18 mouse cellular contexts compared by ENCODE assay signal in the genomic region with DNA sequence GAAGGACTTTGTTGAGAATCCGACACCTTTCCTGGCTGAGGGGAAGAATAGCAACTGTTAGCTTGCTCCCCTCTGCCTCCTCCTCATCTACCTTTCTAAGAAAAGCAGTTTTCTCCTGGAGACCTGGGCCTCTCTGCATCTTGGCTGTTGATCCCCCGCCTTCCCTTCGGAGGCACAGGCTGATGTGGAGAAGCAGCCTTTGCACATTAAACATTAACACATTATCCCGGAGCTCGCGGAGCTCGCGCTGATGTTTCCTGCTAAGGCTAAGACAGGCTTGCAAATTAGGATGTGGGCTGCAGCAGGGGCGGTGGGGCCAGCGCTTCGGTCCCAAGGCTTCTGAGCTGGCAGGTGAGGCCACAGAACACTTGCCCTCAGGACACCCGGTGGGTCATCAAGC.
DNase-seq lines count a peak whose midpoint lies in the region; ATAC-seq and TF ChIP-seq lines count a peak whose summit lies in the region.
"Had no signal": no experiment of that assay in that cellular context is flagged by ENCODE, and none has a peak within 500 bp of the region (broad histone marks: within the 10 kb centered on the region; RNA-seq: fewer than 3 reads in every experiment).

No protein-coding gene starts in this region.

- H3K27ac ChIP-seq in left cerebral cortex, adult 2 months: peak overlapping the region; percentile 36
- no peak overlapping the region for H3K27ac ChIP-seq in kidney, adult 2 months (ENCODE audit: insufficient read depth, low read depth, low read length)
- 0 out of 2 replicates have a peak overlapping the region, but pooled peaks have one; percentile 12 for H3K27ac ChIP-seq in midbrain, embryonic 13.5 days
- H3K27ac ChIP-seq: embryonic facial prominence, embryonic 15.5 days; forebrain, embryonic 13.5 days; gastrocnemius, adult 2 months; hindbrain, embryonic 14.5 days; midbrain, embryonic 12.5 days had no signal

- H3K4me2 ChIP-seq in midbrain, embryonic 13.5 days (replicated peaks): no peak overlapping the region
- H3K4me2 ChIP-seq: embryonic facial prominence, embryonic 15.5 days; forebrain, embryonic 13.5 days; hindbrain, embryonic 14.5 days; liver, embryonic 11.5 days; midbrain, embryonic 12.5 days had no signal

- TF ChIP-seq POLR2A in kidney, adult 2 months (IDR thresholded peaks at IDR 0.05; ENCODE audit: low read depth, low read length): no peak

- intact Hi-C loops in left cerebral cortex, adult 2 months (cut with DNase I): no loop called here

- no peaks in the 10 kb centered on the region for H3K27me3 ChIP-seq in kidney, adult 2 months (replicated peaks; ENCODE audit: control insufficient read depth, insufficient read depth, low read length)
- no peaks in the 10 kb centered on the region for H3K27me3 ChIP-seq in midbrain, embryonic 13.5 days
- H3K27me3 ChIP-seq: embryonic facial prominence, embryonic 15.5 days; forebrain, embryonic 13.5 days had no signal

- H3K36me3 ChIP-seq in kidney, adult 2 months (ENCODE audit: control insufficient read depth, insufficient read depth, low read length): no peaks in the 10 kb centered on the region
- no peaks in the 10 kb centered on the region for H3K36me3 ChIP-seq in midbrain, embryonic 13.5 days
- H3K36me3 ChIP-seq: embryonic facial prominence, embryonic 15.5 days; midbrain, embryonic 12.5 days had no signal

- peak in 1 of 2 experiments; percentile 35 for DNase-seq in left cerebral cortex, adult 2 months (ENCODE audit: extremely low spot score in 1 of 2, low spot score in 2 of 2)
- no peak for DNase-seq in left cerebral cortex, adult 11 months (ENCODE audit: low spot score)
- peak; percentile 71 for DNase-seq in brain, adult 2 months (ENCODE audit: low read depth, low spot score)
- DNase-seq in kidney, adult 2 months: peak; percentile 52
- no peak for DNase-seq in embryo, embryonic 10.5 days (ENCODE audit: low spot score)
- DNase-seq in cerebellum, postnatal 25 days: no peak
- DNase-seq: adrenal gland, adult 8-10 months; cerebellum, adult 2 months; gastrocnemius, adult 2 months; heart, adult 11 months; lung, postnatal 10 days had no signal

- TF ChIP-seq CTCF in left cerebral cortex, adult 2 months (IDR thresholded peaks at IDR 0.05): no peak
- no peak for TF ChIP-seq CTCF in kidney, adult 2 months (conservative IDR thresholded peaks at IDR 0.05; ENCODE audit: insufficient read depth, insufficient read length, low read depth, low read length)

- no peaks in the 10 kb centered on the region for H3K9me3 ChIP-seq in midbrain, embryonic 13.5 days
- H3K9me3 ChIP-seq: embryonic facial prominence, embryonic 15.5 days; forebrain, embryonic 13.5 days; midbrain, embryonic 12.5 days had no signal

- no peak for ATAC-seq in midbrain, embryonic 13.5 days
- ATAC-seq: CD4-positive, CD25-positive, alpha-beta regulatory T cell, adult 4 months; forebrain, embryonic 13.5 days had no signal

- no peak overlapping the region for H3K4me3 ChIP-seq in left cerebral cortex, adult 2 months
- no peak overlapping the region for H3K4me3 ChIP-seq in kidney, adult 2 months (ENCODE audit: insufficient read depth, low read depth, low read length)
- H3K4me3 ChIP-seq in midbrain, embryonic 13.5 days (replicated peaks): no peak overlapping the region
- H3K4me3 ChIP-seq: embryonic facial prominence, embryonic 15.5 days; forebrain, embryonic 13.5 days; gastrocnemius, adult 2 months; midbrain, embryonic 12.5 days had no signal

- WGBS in kidney, adult 2 months: 23% methylated on average over 12 of the region's 12 CpGs
- 31% methylated on average over 12 of the region's 12 CpGs for WGBS in midbrain, embryonic 13.5 days

- no peaks in the 10 kb centered on the region; the same call in 1 of the 2 replicates for H3K4me1 ChIP-seq in kidney, adult 2 months (ENCODE audit: control insufficient read depth, insufficient read depth, low read length)
- peaks cover 32% of the 10 kb centered on the region for H3K4me1 ChIP-seq in midbrain, embryonic 13.5 days (replicated peaks)

- H3K9ac ChIP-seq in midbrain, embryonic 13.5 days (replicated peaks): no peak overlapping the region
- H3K9ac ChIP-seq: embryonic facial prominence, embryonic 15.5 days; forebrain, embryonic 13.5 days; hindbrain, embryonic 14.5 days; midbrain, embryonic 12.5 days had no signal

Comparison
In these comparisons a context has a peak if more than half of its experiments do, and no peak if none do; other contexts are left out.
1. DNase-seq: peak in brain, adult 2 months (single experiment) and kidney, adult 2 months (single experiment); none in left cerebral cortex, adult 11 months (single experiment), embryo, embryonic 10.5 days (single experiment) and cerebellum, postnatal 25 days (0 of 2).